Mouse (Mus musculus) kidney, postnatal 0 days (tissue): ENCODE measurements at regions not wholly inside any gene's neighbourhood (a gene's known extent, or its start where the extent isn't known, plus 50 kb on each side); places are given as distances from the start of the nearest gene placed in this dataset.
A peak's percentile ranks its signal among the peaks of the same experiment; 100 is the strongest.

Source experiments
- ATAC-seq: fragments of 200-750 bp; cut with Nextera tagmentation; replicated peaks from 2 replicates; pipeline ENCODE4 v1.8.0; 2017; ENCODE audit warnings: low read depth, moderate number of reproducible peaks, moderate TSS enrichment, moderate library complexity; ENCODE audit not compliant: low FRiP score
- DNase-seq: peaks from one replicate; pipeline ENCODE4 v3.0.0-alpha.2; 2016; ENCODE audit warnings: low spot score
- H3K27ac ChIP-seq: fragments of 300-500 bp; sonication (generic); 2 replicates; pipeline ENCODE4 v1.5.1; 2014; ENCODE audit warnings: mild to moderate bottlenecking
- H3K27me3 ChIP-seq: fragments of 300-500 bp; sonication (generic); 2 replicates; pipeline ENCODE4 v1.6.1; 2014; ENCODE audit warnings: low read length, mixed read lengths; ENCODE audit not compliant: insufficient read depth
- H3K36me3 ChIP-seq: fragments of 300-500 bp; sonication (generic); 2 replicates; pipeline ENCODE4 v1.6.1; 2014; ENCODE audit warnings: low read length, mixed read lengths; ENCODE audit not compliant: insufficient read depth
- H3K4me1 ChIP-seq: fragments of 300-500 bp; sonication (generic); replicated peaks from 2 replicates; pipeline ENCODE4 v1.6.1; 2014; ENCODE audit warnings: antibody characterized with exemption, low read length, mixed read lengths; ENCODE audit not compliant: insufficient read depth
- H3K4me2 ChIP-seq: fragments of 300-500 bp; sonication (generic); 2 replicates; pipeline ENCODE4 v1.6.1; 2014; ENCODE audit warnings: mild to moderate bottlenecking, low read length, moderate library complexity, mixed read lengths
- H3K4me3 ChIP-seq: fragments of 300-500 bp; sonication (generic); replicated peaks from 2 replicates; pipeline ENCODE4 v1.5.1; 2014; ENCODE audit warnings: low read depth, low read length
- H3K9ac ChIP-seq: fragments of 300-500 bp; sonication (generic); 2 replicates; pipeline ENCODE4 v1.6.1; 2014; ENCODE audit warnings: low read depth, low read length
- H3K9me3 ChIP-seq: fragments of 300-500 bp; sonication (generic); replicated peaks from 2 replicates; pipeline ENCODE4 v1.6.1; 2016; ENCODE audit warnings: low read length, inconsistent platforms, mixed read lengths
- CTCF ChIP-seq: IDR thresholded peaks from 2 replicates; pipeline ENCODE4 v1.5.1; 2016; ENCODE audit warnings: antibody characterized with exemption, low read depth, mild to moderate bottlenecking, moderate library complexity
- WGBS: fragments of 180-500 bp; shearing (Covaris S2); extraction: QIAGEN DNeasy Blood & Tissue Kit; methylation state at CpG from one replicate; pipeline ENCODE4 v1.1.7; 2014; 5-methylcytosine and 5-hydroxymethylcytosine counted together

- Histone ChIP-seq H3K4me2 (no peak overlapping the region), H3K4me3 (no peak overlapping the region), H3K27ac (no peak overlapping the region), H3K27me3 (no peaks in the 10 kb centered on the region), H3K4me1 (peaks cover 5% of the 10 kb centered on the region; the same call in 1 of the 2 replicates), H3K36me3 (no peaks in the 10 kb centered on the region), H3K9me3 (no peaks in the 10 kb centered on the region), H3K9ac (no peak overlapping the region)
- ATAC-seq (no peak), DNase-seq (no peak)
- 97% methylated on average over 2 of the region's 2 CpGs for WGBS
- TF ChIP-seq CTCF = no peak
These were observed 681.0 kb downstream of the Cypt12 start for GRCm38 (mm10) chr3:18629233-18629632.

- H3K4me2 ChIP-seq = no peak overlapping the region
- no peaks in the 10 kb centered on the region for H3K27me3 ChIP-seq
- no peak for ATAC-seq
- TF ChIP-seq CTCF = no peak
- DNase-seq = no peak
- no peak overlapping the region for H3K27ac ChIP-seq
- no peaks in the 10 kb centered on the region for H3K4me1 ChIP-seq
- no peak overlapping the region for H3K9ac ChIP-seq
- 90% methylated on average over 1 of the region's 1 CpGs for whole genome bisulfite sequencing
- H3K4me3 ChIP-seq = no peak overlapping the region
- no peaks in the 10 kb centered on the region for H3K9me3 ChIP-seq
- no peaks in the 10 kb centered on the region for H3K36me3 ChIP-seq
These were observed 683.4 kb downstream of the Cypt12 start for GRCm38 (mm10) chr3:18631601-18632000.

GRCm38 (mm10) chr3:18634855-18635254, 686.6 kb downstream of the Cypt12 start:
- Histone ChIP-seq H3K27ac (no peak overlapping the region), H3K27me3 (no peaks in the 10 kb centered on the region), H3K9me3 (no peaks in the 10 kb centered on the region), H3K4me1 (no peaks in the 10 kb centered on the region), H3K36me3 (no peaks in the 10 kb centered on the region), H3K4me2 (no peak overlapping the region), H3K4me3 (no peak overlapping the region), H3K9ac (no peak overlapping the region)
- no peak for TF ChIP-seq CTCF
- no peak for DNase-seq
- ATAC-seq = no peak

DNA sequence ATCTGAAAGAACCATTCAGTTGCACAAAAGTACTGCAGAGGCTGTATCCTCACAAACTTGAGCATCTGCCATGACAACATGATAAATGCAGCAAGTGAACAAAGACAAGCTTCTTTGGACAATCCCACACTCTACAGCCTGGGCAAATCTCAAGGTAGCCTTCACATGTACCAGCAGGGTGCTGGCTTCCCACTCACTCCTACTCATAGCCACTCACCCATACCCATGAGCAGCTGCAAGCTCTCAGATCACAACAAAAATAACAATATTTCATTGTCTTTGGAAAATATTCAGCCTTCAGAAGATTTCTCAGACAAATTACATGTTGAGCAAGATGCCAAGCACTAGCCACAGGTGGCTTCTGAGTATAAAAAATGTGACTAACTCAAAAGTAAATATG, 689.3 kb downstream of the Cypt12 start:
- DNase-seq (no peak), ATAC-seq (no peak)
- no peak overlapping the region for H3K9ac ChIP-seq
- H3K27me3 ChIP-seq = no peaks in the 10 kb centered on the region
- no peaks in the 10 kb centered on the region for H3K36me3 ChIP-seq
- H3K4me3 ChIP-seq = no peak overlapping the region
- H3K27ac ChIP-seq = no peak overlapping the region
- no peaks in the 10 kb centered on the region for H3K4me1 ChIP-seq
- H3K9me3 ChIP-seq = no peaks in the 10 kb centered on the region
- H3K4me2 ChIP-seq = no peak overlapping the region
- TF ChIP-seq CTCF = no peak

DNA sequence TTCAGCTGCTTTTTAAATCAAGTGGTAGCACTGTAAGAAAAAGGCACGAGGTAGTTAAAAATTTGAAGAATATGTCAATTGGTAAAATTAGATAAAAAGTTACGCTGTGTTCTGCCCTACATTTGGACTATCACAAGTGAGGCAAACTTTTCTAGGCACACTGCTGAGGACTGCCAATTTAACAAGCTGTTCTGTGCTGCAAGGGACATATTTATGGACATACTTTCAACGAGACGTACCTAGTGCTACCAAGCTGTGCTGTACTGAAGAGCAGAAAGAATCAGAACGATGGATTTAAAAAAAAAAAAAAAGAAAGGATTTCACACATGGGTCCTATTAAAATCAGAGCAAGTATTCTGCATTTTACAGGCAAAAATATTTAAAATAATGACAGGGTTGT, 692.1 kb downstream of the Cypt12 start:
- no peak overlapping the region for H3K4me3 ChIP-seq
- WGBS = 80% methylated on average over 5 of the region's 5 CpGs
- TF ChIP-seq CTCF = no peak
- H3K36me3 ChIP-seq = no peaks in the 10 kb centered on the region
- no peak overlapping the region for H3K9ac ChIP-seq
- no peak overlapping the region for H3K27ac ChIP-seq
- no peak for ATAC-seq
- no peak overlapping the region for H3K4me2 ChIP-seq
- H3K27me3 ChIP-seq = no peaks in the 10 kb centered on the region
- H3K4me1 ChIP-seq = no peaks in the 10 kb centered on the region
- H3K9me3 ChIP-seq = no peaks in the 10 kb centered on the region
- no peak for DNase-seq

DNA sequence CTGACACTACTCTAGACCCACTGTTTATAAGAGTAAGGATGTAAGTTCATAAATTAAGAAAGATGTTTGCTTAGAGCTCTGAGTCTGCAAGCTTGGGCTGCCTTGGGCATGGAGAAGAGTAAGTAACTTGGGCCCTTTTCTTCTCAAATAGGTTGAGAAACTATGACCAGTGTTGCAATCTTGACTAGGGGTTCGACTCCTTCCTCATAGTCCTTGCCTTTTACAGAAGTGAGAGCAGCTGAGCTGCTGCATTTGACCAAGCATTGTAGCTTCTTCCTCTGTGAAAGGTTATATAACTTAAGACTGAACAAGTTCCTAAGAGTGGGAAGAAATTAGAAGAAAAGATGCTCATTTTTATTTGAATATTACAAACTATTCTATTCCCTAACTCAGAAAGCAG, 693.5 kb downstream of the Cypt12 start:
- WGBS = 85% methylated on average over 1 of the region's 1 CpGs
- H3K27me3 ChIP-seq = no peaks in the 10 kb centered on the region
- no peak for ATAC-seq

DNA sequence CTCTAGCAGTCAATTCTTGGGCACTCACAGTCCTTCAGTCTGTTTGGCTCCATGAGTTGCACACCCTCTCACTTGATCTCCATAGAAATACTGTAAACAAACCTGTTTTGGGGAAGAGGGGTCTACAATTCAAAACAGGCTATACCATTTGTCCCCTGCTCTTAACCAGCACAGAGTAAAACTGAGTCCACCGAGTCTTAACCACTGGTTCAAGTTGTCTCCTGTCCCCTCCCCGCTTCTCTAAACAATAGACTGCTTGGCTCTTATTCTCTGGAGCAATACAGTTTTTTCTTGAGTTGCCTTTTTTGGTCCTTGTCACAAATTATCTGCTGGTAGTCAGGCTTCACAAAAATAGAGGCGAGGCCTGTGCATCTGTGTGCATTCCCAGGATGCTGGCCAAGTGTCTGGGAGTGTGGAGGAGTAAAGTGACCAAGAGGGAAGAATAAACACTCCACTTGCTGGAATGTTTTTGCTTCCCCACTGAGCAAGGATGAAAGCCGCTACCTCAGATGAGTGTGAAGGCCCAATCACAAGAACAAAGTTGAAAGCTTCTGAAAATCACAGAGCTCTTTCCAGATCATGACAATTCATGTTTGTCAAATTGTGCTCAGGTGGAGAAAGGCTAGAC, 695.3 kb downstream of the Cypt12 start:
- Histone ChIP-seq H3K27me3 (no peaks in the 10 kb centered on the region), H3K4me2 (no peak overlapping the region), H3K9ac (no peak overlapping the region), H3K36me3 (no peaks in the 10 kb centered on the region), H3K4me1 (no peaks in the 10 kb centered on the region), H3K9me3 (no peaks in the 10 kb centered on the region), H3K4me3 (no peak overlapping the region), H3K27ac (no peak overlapping the region)
- no peak for TF ChIP-seq CTCF
- ATAC-seq (no peak), DNase-seq (peak; percentile 51)
- 38% methylated on average over 4 of the region's 4 CpGs for WGBS

More for the DNA sequence above, 693.5 kb downstream of the Cypt12 start:
- Histone ChIP-seq H3K4me2 (no peak overlapping the region), H3K9me3 (no peaks in the 10 kb centered on the region), H3K4me1 (no peaks in the 10 kb centered on the region), H3K9ac (no peak overlapping the region), H3K27ac (no peak overlapping the region), H3K36me3 (no peaks in the 10 kb centered on the region), H3K4me3 (no peak overlapping the region)
- no peak for DNase-seq
- TF ChIP-seq CTCF = no peak
